ENCODE assay signal across 17 mouse cellular contexts in the genomic region with DNA sequence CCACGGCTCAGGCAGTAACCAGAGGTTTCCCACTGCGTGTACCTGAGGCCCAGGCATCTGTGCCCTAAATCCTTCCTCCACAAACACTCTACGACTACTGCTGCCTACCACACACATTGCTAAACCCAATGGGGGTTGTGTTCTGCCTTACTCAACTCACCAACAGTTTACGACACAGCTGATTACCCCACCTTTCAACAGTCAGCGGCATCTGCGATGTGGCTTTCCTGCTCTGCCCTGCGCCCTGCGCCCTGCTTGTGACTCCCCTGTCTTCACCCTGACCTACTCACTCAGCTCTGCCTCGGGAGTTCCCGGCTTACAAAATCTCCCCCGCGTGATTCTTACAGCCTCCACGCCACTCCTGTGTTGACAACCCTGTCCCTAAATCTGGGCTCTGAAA. TPM values are rescaled to one million over a fixed set of nuclear protein-coding genes. Genes with fewer than 3 reads are reported as not detected.
DNase-seq lines count a peak whose midpoint lies in the region; ATAC-seq lines count a peak whose summit lies in the region.
"Had no signal": no experiment of that assay in that cellular context is flagged by ENCODE, and none has a peak within 500 bp of the region (broad histone marks: within the 10 kb centered on the region; RNA-seq: fewer than 3 reads in every experiment).

No protein-coding gene starts in this region.

- 65% methylated on average over 13 of the region's 13 CpGs for WGBS in heart, embryonic 10.5 days
- 44% methylated on average over 13 of the region's 13 CpGs for WGBS in liver, embryonic 13.5 days (ENCODE audit: insufficient replicate concordance)

- no peaks in the 10 kb centered on the region for H3K9me3 ChIP-seq in heart, embryonic 10.5 days
- no peaks in the 10 kb centered on the region for H3K9me3 ChIP-seq in liver, embryonic 13.5 days (replicated peaks)
- H3K9me3 ChIP-seq in megakaryocyte, embryonic 14.5 days: peaks cover 20% of the 10 kb centered on the region
- H3K9me3 ChIP-seq: heart, embryonic 13.5 days; hindbrain, embryonic 15.5 days; kidney, embryonic 15.5 days had no signal

- H3K36me3 ChIP-seq in heart, embryonic 10.5 days: no peaks in the 10 kb centered on the region
- no peaks in the 10 kb centered on the region for H3K36me3 ChIP-seq in liver, embryonic 13.5 days
- H3K36me3 ChIP-seq in megakaryocyte, embryonic 14.5 days (replicated peaks; ENCODE audit: low read length): no peaks in the 10 kb centered on the region
- H3K36me3 ChIP-seq: heart, embryonic 13.5 days; hindbrain, embryonic 15.5 days; kidney, embryonic 15.5 days had no signal

- H3K4me1 ChIP-seq in heart, embryonic 10.5 days: no peaks in the 10 kb centered on the region
- H3K4me1 ChIP-seq in liver, embryonic 13.5 days (replicated peaks): peaks cover 8% of the 10 kb centered on the region; the same call in 1 of the 2 replicates
- H3K4me1 ChIP-seq in megakaryocyte, embryonic 14.5 days: no peaks in the 10 kb centered on the region
- H3K4me1 ChIP-seq: heart, embryonic 13.5 days had no signal

- DNase-seq in heart, adult 11 months: peak; percentile 82
- DNase-seq in heart, embryonic 10.5 days (ENCODE audit: low spot score): no peak
- peak; percentile 51 for DNase-seq in adrenal gland, postnatal 14 days
- DNase-seq in liver, embryonic 13.5 days: peak; percentile 20
- DNase-seq in cerebellum, adult 9-10 months: no peak
- DNase-seq in urinary bladder, postnatal 10 days (ENCODE audit: low spot score): no peak
- DNase-seq in urinary bladder, adult 18-20 months (ENCODE audit: low spot score in 2 of 2): no peak
- DNase-seq: B cell, adult 2 months; cerebellum, adult 11 months; gastrocnemius, adult 2 months; right cerebral cortex, postnatal 14 days had no signal

- H3K27me3 ChIP-seq in heart, embryonic 10.5 days (ENCODE audit: insufficient read depth, poor library complexity, severe bottlenecking): no peaks in the 10 kb centered on the region
- no peaks in the 10 kb centered on the region for H3K27me3 ChIP-seq in liver, embryonic 13.5 days
- H3K27me3 ChIP-seq in megakaryocyte, embryonic 14.5 days (replicated peaks): peaks cover 3% of the 10 kb centered on the region
- H3K27me3 ChIP-seq: heart, embryonic 13.5 days; hindbrain, embryonic 15.5 days; kidney, embryonic 15.5 days had no signal

- H3K4me3 ChIP-seq in heart, embryonic 10.5 days: no peak overlapping the region
- no peak overlapping the region for H3K4me3 ChIP-seq in liver, embryonic 13.5 days (replicated peaks)
- peak overlapping the region; percentile 5 for H3K4me3 ChIP-seq in megakaryocyte, embryonic 14.5 days (replicated peaks)
- H3K4me3 ChIP-seq: gastrocnemius, adult 2 months; heart, embryonic 13.5 days; hindbrain, embryonic 15.5 days; kidney, embryonic 15.5 days had no signal

- H3K27ac ChIP-seq in heart, embryonic 10.5 days: no peak overlapping the region
- H3K27ac ChIP-seq in liver, embryonic 13.5 days: no peak overlapping the region
- H3K27ac ChIP-seq: gastrocnemius, adult 2 months; heart, embryonic 13.5 days; kidney, embryonic 15.5 days; stomach, postnatal 0 days had no signal

- no peak overlapping the region for H3K9ac ChIP-seq in liver, embryonic 13.5 days
- H3K9ac ChIP-seq: heart, embryonic 13.5 days; hindbrain, embryonic 15.5 days; kidney, embryonic 15.5 days had no signal

- H3K4me2 ChIP-seq in liver, embryonic 13.5 days: no peak overlapping the region
- H3K4me2 ChIP-seq: heart, embryonic 13.5 days; hindbrain, embryonic 15.5 days; kidney, embryonic 15.5 days had no signal

- peak; percentile 59 for ATAC-seq in liver, embryonic 13.5 days (ENCODE audit: low read depth)

RNA-seq across cellular contexts. Expression of gene Sgms2, which starts 16.7 kb away (rescaled TPM):
- 1.4 and 1.9 TPM in 2 replicates for polyA plus RNA-seq in heart, embryonic 10.5 days (2016; fragmentation: Nextera tagmentation; extraction: Ambion mirVana)
- total RNA-seq in adrenal gland, postnatal 14 days (2021): 2.7 and 5.9 TPM in 2 replicates
- polyA plus RNA-seq in liver, embryonic 13.5 days (2015; fragmentation: Nextera tagmentation; extraction: Ambion mirVana): 1.7 and 2.9 TPM in 2 replicates
- 0.04 TPM in 1 of 2 replicates, not detected in the other for polyA plus RNA-seq in megakaryocyte, embryonic 14.5 days (2012; ENCODE audit: insufficient read depth, low replicate concordance)
- total RNA-seq: MEL had no signal

Comparison
In these comparisons a context has a peak if more than half of its experiments do, and no peak if none do; other contexts are left out.
1. DNase-seq: peak in heart, adult 11 months (single experiment), adrenal gland, postnatal 14 days (single experiment) and liver, embryonic 13.5 days (single experiment); none in heart, embryonic 10.5 days (single experiment), cerebellum, adult 9-10 months (single experiment), urinary bladder, postnatal 10 days (single experiment) and urinary bladder, adult 18-20 months (0 of 2).